Mouse (Mus musculus) left cerebral cortex, adult 8-10 months (tissue): ENCODE data around the gene Clec4b2. TPM values are rescaled to one million over a fixed set of nuclear protein-coding genes. Genes with fewer than 3 reads are reported as not detected.
"Not testable (repeated sequence)": the region's sequence is repeated elsewhere in the genome, so short reads cannot be mapped to it uniquely, and the experiment has no call there.

ENCODE experiments used
- DNase-seq, 2 experiments: peaks; one replicate each; pipeline ENCODE4 v3.0.0; 2022; ENCODE audit warnings: low spot score in 2 of 2
- total RNA-seq, 4 experiments: library from RNA; stranded (reverse); gene quantifications; 2 replicates each; pipeline ENCODE4 v1.2.4; 2022

The Clec4b2 gene
- total RNA-seq, result not detected

GRCm38 (mm10) chr6:123172593-123172992 is at the start of gene Clec4b2:
Clec4b2 (plus strand) TSS chr6:123172893.
- DNase-seq, result no peak

GRCm38 (mm10) chr6:123123195-123123594 is 49.5 kb upstream of the Clec4b2 start:
- DNase-seq, result no peak

GRCm38 (mm10) chr6:123127173-123127572 is 45.5 kb upstream of the Clec4b2 start:
- no peak for DNase-seq

GRCm38 (mm10) chr6:123137766-123138526 is 34.7 kb upstream of the Clec4b2 start:
- not testable (repeated sequence) for DNase-seq

GRCm38 (mm10) chr6:123170106-123170505 is 2.6 kb upstream of the Clec4b2 start:
- no peak for DNase-seq

GRCm38 (mm10) chr6:123171040-123171439 is 1.7 kb upstream of the Clec4b2 start:
- DNase-seq, result no peak

- no peak for DNase-seq
Observed at GRCm38 (mm10) chr6:123175549-123175948, 2.9 kb downstream of the Clec4b2 start.

- DNase-seq, result not testable (repeated sequence)
Observed at GRCm38 (mm10) chr6:123184862-123185261, 12.2 kb downstream of the Clec4b2 start.

- DNase-seq, result no peak
Observed at GRCm38 (mm10) chr6:123207187-123208076, 34.7 kb downstream of the Clec4b2 start.

GRCm38 (mm10) chr6:123208077-123208439 is 35.4 kb downstream of the Clec4b2 start:
- DNase-seq, result not testable (repeated sequence)

GRCm38 (mm10) chr6:123211726-123212125 is 39.0 kb downstream of the Clec4b2 start:
- DNase-seq, result no peak

- no peak for DNase-seq
Observed at GRCm38 (mm10) chr6:123227519-123228166, 55.0 kb downstream of the Clec4b2 start.

GRCm38 (mm10) chr6:123229644-123230043 is 57.0 kb downstream of the Clec4b2 start, which contains the start of gene Clec4n:
Clec4n (plus strand) TSS chr6:123229843.
- DNase-seq, result no peak

GRCm38 (mm10) chr6:123231149-123231548 is 58.5 kb downstream of the Clec4b2 start:
- DNase-seq, result no peak

- no peak for DNase-seq
Observed at GRCm38 (mm10) chr6:123237582-123237981, 64.9 kb downstream of the Clec4b2 start.

- no peak for DNase-seq
Observed at GRCm38 (mm10) chr6:123244201-123244600, 71.5 kb downstream of the Clec4b2 start.

- DNase-seq, result not testable (repeated sequence)
Observed at GRCm38 (mm10) chr6:123248862-123249261, 76.2 kb downstream of the Clec4b2 start.

GRCm38 (mm10) chr6:123252735-123253134 is 80.0 kb downstream of the Clec4b2 start:
- DNase-seq, result no peak
